Mouse (Mus musculus) midbrain, embryonic 14.5 days (tissue): ENCODE results near the gene Synj1. TPM values are rescaled to one million over a fixed set of nuclear protein-coding genes. Genes with fewer than 3 reads are reported as not detected.

Experiments
- ATAC-seq: fragments of 200-750 bp; cut with Nextera tagmentation; 2 replicates; pipeline ENCODE4 v1.8.0; 2017; ENCODE audit warnings: moderate number of reproducible peaks, moderate library complexity; ENCODE audit not compliant: low FRiP score, low TSS enrichment
- DNase-seq: peaks from one replicate; pipeline ENCODE4 v3.0.0-alpha.2; 2015
- H3K27ac ChIP-seq: fragments of 300-500 bp; sonication (generic); replicated peaks from 2 replicates; pipeline ENCODE4 v1.5.1; 2014; ENCODE audit warnings: mild to moderate bottlenecking, low read depth, low read length, moderate library complexity
- H3K27me3 ChIP-seq: fragments of 300-500 bp; sonication (generic); 2 replicates; pipeline ENCODE4 v1.6.1; 2014; ENCODE audit warnings: low read length, control low read depth, mixed read lengths; ENCODE audit not compliant: control insufficient read depth, insufficient read depth
- H3K36me3 ChIP-seq: fragments of 300-500 bp; sonication (generic); 2 replicates; pipeline ENCODE4 v1.6.1; 2014; ENCODE audit warnings: low read length, control low read depth; ENCODE audit not compliant: control insufficient read depth, insufficient read depth
- H3K4me1 ChIP-seq: fragments of 300-500 bp; sonication (generic); 2 replicates; pipeline ENCODE4 v1.6.1; 2014; ENCODE audit warnings: mild to moderate bottlenecking, antibody characterized with exemption, low read length, control low read depth; ENCODE audit not compliant: control insufficient read depth, insufficient read depth
- H3K4me2 ChIP-seq: fragments of 300-500 bp; sonication (generic); 2 replicates; pipeline ENCODE4 v1.6.1; 2014; ENCODE audit warnings: mild to moderate bottlenecking, low read length, moderate library complexity
- H3K4me3 ChIP-seq: fragments of 300-500 bp; sonication (generic); replicated peaks from 2 replicates; pipeline ENCODE4 v1.5.1; 2014; ENCODE audit warnings: low read depth, low read length
- H3K9ac ChIP-seq: fragments of 300-500 bp; sonication (generic); replicated peaks from 2 replicates; pipeline ENCODE4 v1.6.1; 2014; ENCODE audit warnings: mild to moderate bottlenecking, low read length, moderate library complexity
- H3K9me3 ChIP-seq: fragments of 300-500 bp; sonication (generic); 2 replicates; pipeline ENCODE4 v1.6.1; 2016; ENCODE audit warnings: low read length, control low read depth, mixed read lengths; ENCODE audit not compliant: control insufficient read depth
- WGBS: fragments of 180-500 bp; shearing (Covaris S2); extraction: QIAGEN DNeasy Blood & Tissue Kit; methylation state at CpG from one replicate; pipeline ENCODE4 v1.1.7; 2014; 5-methylcytosine and 5-hydroxymethylcytosine counted together
- polyA plus RNA-seq: library from polyadenylated mRNA; unstranded; fragments of >200 nt; fragmentation: Nextera tagmentation; extraction: Ambion mirVana; gene quantifications from 2 replicates; pipeline ENCODE4 v1.2.1, GENCODE M21; 2014

Gene Synj1
- 68.6 and 71.9 TPM in 2 replicates for polyA plus RNA-seq

DNA sequence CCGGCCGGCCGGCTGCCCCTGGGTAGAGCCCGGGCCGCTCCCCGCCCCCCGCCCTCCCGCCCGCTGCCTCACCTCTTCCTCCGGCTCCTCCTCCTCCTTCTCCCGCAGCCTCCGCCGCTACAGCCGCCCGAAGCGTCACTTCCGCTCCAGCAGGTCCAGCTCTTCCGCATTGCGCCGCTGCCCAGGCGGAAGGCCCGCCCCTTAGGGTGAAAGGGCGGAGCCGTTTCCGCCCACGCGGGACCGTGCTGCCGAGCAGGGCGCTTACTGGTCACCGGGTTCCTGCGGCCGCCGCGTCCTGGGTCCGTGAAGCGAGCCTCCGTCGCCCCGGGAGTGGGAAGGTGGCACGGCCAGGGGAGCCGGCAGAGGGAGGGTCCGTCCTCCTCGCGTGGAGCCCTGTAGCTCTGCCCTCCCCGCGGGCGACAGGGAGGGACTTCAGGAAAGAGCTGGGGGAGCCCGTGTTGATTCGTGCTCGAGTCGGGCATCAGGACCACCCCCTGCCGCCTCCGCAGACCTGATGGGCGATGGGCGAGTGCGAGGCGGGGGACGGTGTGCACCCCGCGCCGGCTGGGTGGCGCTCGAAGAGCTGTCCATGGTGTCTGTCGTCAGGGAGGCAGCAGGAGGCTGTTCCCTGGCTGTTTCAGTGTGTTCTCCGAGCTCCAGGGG, at the start of gene Synj1:
Synj1 (minus strand) TSS at position 288 of the 663 bp plus-strand sequence.
- Histone ChIP-seq H3K27me3 (no peaks in the 10 kb centered on the region), H3K4me3 (peak within 1 kb of the TSS; percentile 90), H3K36me3 (peaks cover 36% of the 10 kb centered on the region), H3K27ac (peak within 1 kb of the TSS; percentile 93), H3K9ac (peak within 1 kb of the TSS; percentile 81), H3K4me2 (peak within 1 kb of the TSS; percentile 74), H3K9me3 (no peaks in the 10 kb centered on the region), H3K4me1 (0 out of 2 replicates have a peak, but pooled peaks cover 14% of the 10 kb centered on the region)
- ATAC-seq (peak; percentile 96), DNase-seq (peak; percentile 96)
- WGBS = under 1% methylated on average over 64 of the region's 66 CpGs

DNA sequence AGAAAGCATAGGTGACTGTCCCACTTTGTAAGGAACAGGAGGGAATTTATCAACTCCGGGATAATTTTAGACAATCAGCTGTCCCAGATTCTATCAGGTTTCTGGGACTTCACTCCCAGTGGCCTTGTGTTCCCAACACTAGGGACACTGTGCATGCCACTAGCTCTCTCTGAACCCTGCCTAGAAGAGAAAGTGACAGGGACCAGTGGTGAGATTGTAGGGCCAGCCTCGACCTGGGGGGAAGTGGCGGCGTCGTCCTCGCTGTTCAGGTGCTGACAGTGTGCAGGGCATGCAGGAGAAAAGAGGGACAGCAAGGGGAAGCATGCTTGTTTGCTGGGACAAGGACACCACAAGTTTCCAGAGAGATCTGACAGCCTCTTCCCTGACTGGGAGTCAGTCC, 46.6 kb upstream of the Synj1 start:
- H3K9ac ChIP-seq = no peak overlapping the region
- H3K36me3 ChIP-seq = no peaks in the 10 kb centered on the region
- H3K4me3 ChIP-seq = no peak overlapping the region
- ATAC-seq = no peak
- H3K27me3 ChIP-seq = no peaks in the 10 kb centered on the region
- no peak overlapping the region for H3K27ac ChIP-seq
- no peak for DNase-seq
- no peak overlapping the region for H3K4me2 ChIP-seq
- H3K4me1 ChIP-seq = no peaks in the 10 kb centered on the region
- no peaks in the 10 kb centered on the region for H3K9me3 ChIP-seq
- WGBS = 90% methylated on average over 6 of the region's 6 CpGs

DNA sequence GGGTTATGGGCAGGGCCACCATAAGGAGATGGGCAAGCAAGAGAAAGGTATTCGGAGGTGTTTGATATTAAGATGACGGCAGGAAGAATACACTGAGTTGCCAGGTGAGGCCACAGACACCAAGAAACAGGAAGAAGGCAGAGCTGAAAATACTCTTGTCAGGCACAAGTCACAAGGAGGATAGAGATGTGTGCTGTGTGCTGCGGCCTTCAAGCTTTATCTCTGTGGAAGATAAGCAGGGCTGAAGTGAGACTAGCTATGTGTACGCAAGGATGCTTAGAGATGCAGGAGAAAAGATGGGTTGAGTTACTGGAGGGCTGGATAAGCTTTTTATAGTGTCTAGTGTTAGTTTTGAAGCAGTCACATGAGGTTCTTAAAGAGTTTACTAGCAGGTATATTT, 46.2 kb upstream of the Synj1 start:
- WGBS = 95% methylated on average over 4 of the region's 4 CpGs
- Histone ChIP-seq H3K36me3 (no peaks in the 10 kb centered on the region), H3K4me2 (no peak overlapping the region), H3K27ac (no peak overlapping the region), H3K4me1 (no peaks in the 10 kb centered on the region), H3K27me3 (no peaks in the 10 kb centered on the region), H3K9me3 (no peaks in the 10 kb centered on the region), H3K4me3 (no peak overlapping the region), H3K9ac (no peak overlapping the region)
- no peak for ATAC-seq
- no peak for DNase-seq

DNA sequence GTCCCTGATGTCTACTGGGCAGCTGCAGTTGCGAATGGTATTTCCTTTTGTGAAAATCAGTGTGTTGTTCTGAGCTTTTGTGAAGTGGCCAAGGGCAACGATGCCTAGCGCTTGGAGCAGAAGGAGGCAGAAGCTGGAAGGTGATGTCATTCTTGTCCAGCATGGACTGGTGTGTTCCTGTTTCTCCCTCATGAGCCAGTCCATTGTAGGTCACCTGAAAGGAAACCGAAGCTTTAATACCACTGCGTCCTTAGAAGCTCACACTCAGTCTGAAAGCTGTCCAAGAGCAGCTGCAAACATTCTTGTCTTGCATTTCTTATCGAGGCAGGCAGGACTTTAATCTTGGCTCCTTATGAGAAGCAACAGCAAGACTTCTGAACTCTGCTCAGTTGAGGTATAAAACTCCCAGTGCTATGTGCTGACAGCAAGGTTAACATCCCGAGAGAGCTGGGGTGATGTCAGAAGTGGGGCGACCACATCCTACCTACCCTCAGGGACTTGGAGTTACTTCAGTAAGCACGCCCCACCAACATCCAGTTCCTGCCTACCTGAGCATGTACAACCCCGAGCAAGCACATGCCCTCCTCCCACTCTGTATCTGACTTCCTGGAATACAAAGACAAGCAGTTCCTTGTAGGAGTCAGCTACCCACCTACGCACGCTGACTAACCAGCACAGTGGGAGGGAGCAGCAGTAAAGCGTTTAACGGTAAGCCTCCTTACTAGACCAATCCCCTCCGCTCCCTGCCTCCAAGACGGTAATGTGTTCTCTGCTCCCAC, 45.1 kb upstream of the Synj1 start:
- no peak overlapping the region for H3K9ac ChIP-seq
- H3K4me3 ChIP-seq = no peak overlapping the region
- no peak overlapping the region for H3K4me2 ChIP-seq
- H3K4me1 ChIP-seq = no peaks in the 10 kb centered on the region
- H3K27ac ChIP-seq = no peak overlapping the region
- no peak for DNase-seq
- H3K27me3 ChIP-seq = no peaks in the 10 kb centered on the region
- 59% methylated on average over 16 of the region's 16 CpGs for whole genome bisulfite sequencing
- H3K36me3 ChIP-seq = no peaks in the 10 kb centered on the region
- H3K9me3 ChIP-seq = no peaks in the 10 kb centered on the region
- ATAC-seq = no peak

DNA sequence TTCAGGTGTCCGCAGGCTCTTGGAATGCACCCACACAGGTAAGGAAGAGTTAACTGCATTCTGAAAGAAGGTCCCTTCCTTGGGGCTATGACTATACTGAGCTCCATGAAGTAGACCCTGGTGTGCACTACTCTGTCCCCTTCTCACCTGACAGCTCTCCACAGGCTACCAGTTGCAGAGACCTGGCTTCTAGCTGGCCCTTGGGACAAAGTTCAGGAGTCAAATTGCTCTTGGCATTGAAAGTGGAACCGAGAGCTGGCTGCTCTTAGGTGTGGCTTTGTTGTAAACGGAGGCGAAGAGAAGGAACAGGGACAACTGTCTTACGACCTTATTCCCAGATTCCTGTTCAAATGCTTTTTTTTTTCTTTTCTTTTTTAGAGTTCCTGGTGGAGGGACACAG, 44.0 kb upstream of the Synj1 start:
- Histone ChIP-seq H3K4me3 (no peak overlapping the region), H3K4me1 (no peaks in the 10 kb centered on the region), H3K9ac (no peak overlapping the region), H3K4me2 (no peak overlapping the region), H3K27me3 (no peaks in the 10 kb centered on the region), H3K9me3 (no peaks in the 10 kb centered on the region), H3K36me3 (no peaks in the 10 kb centered on the region), H3K27ac (no peak overlapping the region)
- WGBS = 93% methylated on average over 5 of the region's 5 CpGs
- no peak for ATAC-seq
- DNase-seq = no peak

DNA sequence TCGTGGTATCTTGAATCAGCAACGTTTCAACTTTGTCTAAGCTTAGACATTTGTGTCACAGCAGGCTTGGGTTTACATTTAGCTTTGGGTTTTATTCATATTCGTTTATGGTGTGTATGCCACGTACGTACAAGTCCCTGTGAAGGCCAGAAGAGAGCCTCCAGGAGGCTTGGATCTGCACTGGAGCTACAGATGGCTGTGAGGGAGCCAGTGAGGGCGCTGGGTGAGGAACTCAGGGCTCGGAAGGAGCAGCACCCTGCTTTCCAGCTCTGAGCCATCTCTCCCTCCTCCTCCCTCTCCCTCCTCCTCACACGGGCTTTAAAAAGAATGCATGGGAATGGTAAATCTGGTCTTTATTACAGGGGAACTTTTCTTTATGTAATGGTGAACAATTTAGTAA, 42.5 kb upstream of the Synj1 start:
- no peaks in the 10 kb centered on the region for H3K27me3 ChIP-seq
- H3K4me1 ChIP-seq = no peaks in the 10 kb centered on the region
- H3K9ac ChIP-seq = no peak overlapping the region
- no peak overlapping the region for H3K27ac ChIP-seq
- 61% methylated on average over 8 of the region's 8 CpGs for WGBS
- ATAC-seq (no peak), DNase-seq (no peak)
- no peak overlapping the region for H3K4me2 ChIP-seq
- H3K36me3 ChIP-seq = no peaks in the 10 kb centered on the region
- no peak overlapping the region for H3K4me3 ChIP-seq
- H3K9me3 ChIP-seq = no peaks in the 10 kb centered on the region

DNA sequence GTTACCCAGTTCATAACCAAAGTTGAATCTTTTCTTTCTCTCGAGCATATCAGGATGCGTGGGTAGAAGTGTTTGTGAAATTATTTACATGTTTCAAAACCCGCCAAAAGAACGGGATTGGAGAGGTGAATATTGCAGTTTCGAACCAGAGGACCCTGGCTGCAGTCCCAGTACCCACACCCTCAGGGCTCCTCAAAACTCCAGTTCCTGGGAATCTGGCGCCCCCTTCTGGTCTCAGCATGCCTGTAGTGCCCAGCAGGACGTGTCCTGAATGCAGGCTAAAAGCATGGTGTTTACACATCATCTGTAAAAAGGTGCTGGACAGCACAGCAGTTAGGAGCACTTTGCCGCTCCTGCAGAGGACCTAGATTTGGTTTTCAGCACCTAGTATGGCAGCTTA, 34.4 kb upstream of the Synj1 start:
- 57% methylated on average over 8 of the region's 8 CpGs for WGBS
- H3K36me3 ChIP-seq = peaks cover 12% of the 10 kb centered on the region

DNA sequence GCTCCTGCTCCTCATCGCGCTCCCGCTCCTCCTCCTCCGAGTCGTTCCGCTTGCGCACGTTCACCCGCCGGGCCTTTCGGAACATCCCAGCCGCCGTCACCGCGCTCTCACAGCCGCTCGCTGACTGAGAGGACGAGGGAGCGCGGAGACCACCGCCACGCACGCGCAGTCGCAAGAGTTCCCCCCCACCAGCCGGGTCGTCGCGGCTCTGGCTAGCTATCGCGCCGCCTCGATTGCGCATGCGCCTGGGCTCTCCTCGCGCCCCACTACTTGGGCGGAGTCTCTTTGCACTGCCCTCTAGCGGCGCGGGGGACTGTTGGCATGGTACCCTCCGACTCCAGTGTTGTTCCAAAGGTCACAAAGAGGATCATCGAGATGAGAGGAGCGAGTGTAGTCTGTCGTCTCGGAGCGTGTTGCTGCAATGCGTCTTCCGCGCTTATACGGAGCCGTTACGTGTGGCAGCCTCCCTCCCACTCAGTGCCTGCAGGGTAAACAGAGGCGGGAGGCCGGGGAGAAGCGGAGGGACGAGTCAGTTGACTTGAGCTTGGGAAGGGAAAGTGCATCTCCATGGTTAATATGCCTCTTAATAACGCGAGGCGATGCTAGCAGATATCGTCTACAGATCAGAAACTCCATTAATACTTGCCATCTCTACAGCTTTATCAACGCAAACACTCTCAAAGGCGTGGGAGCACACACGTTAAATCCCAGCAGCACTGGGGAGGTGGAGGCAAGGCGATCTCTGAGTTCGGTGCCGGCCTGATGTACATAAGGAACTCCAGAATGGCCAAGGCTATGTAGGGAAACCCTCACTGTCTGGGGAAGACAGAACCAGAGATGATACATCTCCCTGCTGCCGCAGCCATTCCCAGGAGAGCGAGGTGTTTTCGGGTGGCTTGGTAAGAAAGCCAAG, 33.4 kb upstream of the Synj1 start, which contains the start of gene Paxbp1:
Paxbp1 (minus strand) TSS at position 274 of the 913 bp plus-strand sequence.
- H3K9ac ChIP-seq = peak within 1 kb of the TSS; percentile 95
- H3K27ac ChIP-seq = peak within 1 kb of the TSS; percentile 96
- 1% methylated on average over 67 of the region's 70 CpGs for WGBS
- H3K27me3 ChIP-seq = no peaks in the 10 kb centered on the region
- H3K4me2 ChIP-seq = peak within 1 kb of the TSS; percentile 76
- ATAC-seq (peak; percentile 96), DNase-seq (peak; percentile 100)
- peak within 1 kb of the TSS; percentile 99 for H3K4me3 ChIP-seq
- no peaks in the 10 kb centered on the region for H3K9me3 ChIP-seq
- H3K36me3 ChIP-seq = peaks cover 14% of the 10 kb centered on the region
- peaks cover 17% of the 10 kb centered on the region for H3K4me1 ChIP-seq

More for the DNA sequence above, 34.4 kb upstream of the Synj1 start:
- H3K4me2 ChIP-seq = no peak overlapping the region
- no peaks in the 10 kb centered on the region for H3K27me3 ChIP-seq
- DNase-seq (peak; percentile 60), ATAC-seq (no peak)
- peaks cover 17% of the 10 kb centered on the region for H3K4me1 ChIP-seq
- H3K9ac ChIP-seq = no peak overlapping the region
- no peaks in the 10 kb centered on the region for H3K9me3 ChIP-seq
- H3K4me3 ChIP-seq = no peak overlapping the region
- no peak overlapping the region for H3K27ac ChIP-seq
